Mouse (Mus musculus): ENCODE measurements around the gene Gm14444. TPM values are rescaled to one million over a fixed set of nuclear protein-coding genes. Genes with fewer than 3 reads are reported as not detected.
"Not testable (repeated sequence)": the region's sequence is repeated elsewhere in the genome, so short reads cannot be mapped to it uniquely, and the experiment has no call there.

Gm14444 gene
- polyA plus RNA-seq (2012; ENCODE audit: insufficient read depth, insufficient read length, missing spikeins), result 1.4 and 1.9 TPM in 2 replicates

DNA sequence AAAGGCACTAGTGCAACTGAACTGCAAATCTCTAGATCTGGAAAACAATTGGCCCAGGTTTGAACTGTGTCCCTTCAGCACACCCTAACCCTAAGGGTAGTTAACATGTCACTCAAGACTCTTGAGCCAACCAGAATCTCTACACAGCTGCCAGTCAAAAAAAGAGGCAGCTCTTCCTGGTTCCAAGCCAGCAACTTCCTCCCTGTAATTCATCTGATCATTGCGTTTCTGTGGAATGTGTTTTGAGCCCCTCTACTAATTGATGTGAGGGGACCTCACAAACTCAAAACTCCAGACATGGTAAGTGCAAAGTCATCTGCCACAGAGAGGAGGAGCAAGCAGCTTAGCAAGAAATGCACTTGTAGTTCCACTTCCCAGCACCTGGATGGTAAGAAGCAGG is at the start of gene Gm14444:
TSS of gene Gm14444 (plus strand) at position 220 of the 400 bp plus-strand sequence.
- H3K4me1 ChIP-seq (ENCODE audit: control insufficient read depth, insufficient read depth, insufficient read length, low read length); H3K4me3 ChIP-seq (ENCODE audit: insufficient read depth, low read depth, low read length); H3K27ac ChIP-seq (replicated peaks; ENCODE audit: low read depth, low read length): not testable (repeated sequence)

DNA sequence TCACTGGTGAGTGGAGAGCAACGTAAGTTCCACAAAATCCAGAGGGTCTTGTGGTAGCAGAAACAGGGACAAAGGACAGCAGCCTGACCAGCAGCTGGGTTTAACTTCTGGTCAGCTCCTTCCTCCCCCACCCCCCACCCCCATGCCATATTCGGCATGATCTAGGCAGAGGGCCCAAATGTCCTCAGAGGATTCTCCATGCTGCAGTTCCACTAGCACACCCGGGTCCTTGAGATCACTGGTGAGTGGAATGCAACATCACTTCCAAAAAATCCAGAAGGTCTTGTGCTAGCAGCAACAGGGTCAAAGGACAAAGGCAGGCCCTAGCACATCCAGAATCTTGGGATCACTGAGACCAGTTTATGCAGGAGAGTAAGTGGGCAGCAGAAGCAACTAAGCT is 44.6 kb upstream of the Gm14444 start:
- H3K4me3 ChIP-seq (ENCODE audit: insufficient read depth, low read depth, low read length); H3K4me1 ChIP-seq (ENCODE audit: control insufficient read depth, insufficient read depth, insufficient read length, low read length); H3K27ac ChIP-seq (replicated peaks; ENCODE audit: low read depth, low read length): not testable (repeated sequence)

DNA sequence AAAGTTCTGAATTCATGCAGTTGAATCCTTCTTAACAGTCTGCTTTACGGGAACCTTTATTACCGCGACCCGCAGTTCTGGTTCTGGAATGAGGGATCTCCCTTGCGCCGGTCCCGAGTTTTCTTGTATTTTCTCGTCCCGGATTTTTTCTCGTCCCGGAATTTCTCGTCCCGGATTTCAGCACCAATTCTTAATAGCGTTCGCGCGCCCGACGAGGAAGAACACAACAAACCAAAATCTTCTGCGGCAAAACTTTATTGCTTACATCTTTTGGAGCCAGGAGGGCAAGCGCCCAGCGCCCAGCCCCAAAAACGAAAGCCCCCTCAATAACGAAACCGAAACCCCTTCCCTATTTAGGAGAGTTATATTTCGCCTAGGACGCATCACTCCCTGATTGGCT is 34.2 kb downstream of the Gm14444 start:
- H3K4me3 ChIP-seq (ENCODE audit: insufficient read depth, low read depth, low read length); H3K27ac ChIP-seq (replicated peaks; ENCODE audit: low read depth, low read length); H3K4me1 ChIP-seq (ENCODE audit: control insufficient read depth, insufficient read depth, insufficient read length, low read length): not testable (repeated sequence)

DNA sequence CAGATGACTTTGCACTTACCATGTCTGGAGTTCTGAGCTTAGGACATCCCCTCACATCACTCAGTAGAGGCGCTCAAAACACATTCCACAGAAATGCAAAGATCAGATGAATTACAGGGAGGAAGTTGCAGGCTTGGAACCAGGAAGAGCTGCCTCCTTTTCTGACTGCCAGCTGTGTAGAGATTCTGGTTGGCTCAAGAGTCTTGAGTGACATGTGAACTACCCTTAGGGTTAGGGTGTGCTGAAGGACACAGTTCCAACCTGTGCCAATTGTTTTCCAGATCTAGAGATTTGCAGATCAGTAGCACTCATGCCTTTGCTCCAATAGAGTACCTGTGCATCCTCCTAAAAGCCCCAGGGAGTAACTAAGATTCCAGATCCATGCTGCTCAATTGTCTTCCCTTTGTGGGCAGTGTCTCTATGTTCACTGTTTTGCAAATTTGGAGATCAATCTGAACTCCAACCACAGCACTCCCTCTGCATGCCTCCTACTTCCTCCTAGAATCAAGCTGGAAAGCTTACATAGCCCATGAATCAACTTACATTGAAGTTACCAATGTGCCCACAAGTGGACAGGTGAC is 57.7 kb downstream of the Gm14444 start, which contains the start of gene Gm14393:
TSS of gene Gm14393 (minus strand) at position 101 of the 581 bp plus-strand sequence.
- not testable (repeated sequence) for H3K4me3 ChIP-seq (ENCODE audit: insufficient read depth, low read depth, low read length); H3K4me1 ChIP-seq (ENCODE audit: control insufficient read depth, insufficient read depth, insufficient read length, low read length); H3K27ac ChIP-seq (replicated peaks; ENCODE audit: low read depth, low read length)

Other genes with a start within 250 kb of the Gm14444 start
- gene Edn3, start 249.6 kb upstream of the Gm14444 start, polyA plus RNA-seq (2012; ENCODE audit: insufficient read depth, insufficient read length, missing spikeins), result not detected in 2 replicates
- not detected in 2 replicates for gene Gm14393, start 57.5 kb downstream of the Gm14444 start, polyA plus RNA-seq (2012; ENCODE audit: insufficient read depth, insufficient read length, missing spikeins)
- gene Gm14399, start 131.8 kb downstream of the Gm14444 start, polyA plus RNA-seq (2012; ENCODE audit: insufficient read depth, insufficient read length, missing spikeins), result 21.5 and 28.4 TPM in 2 replicates
- 0.54 and 1.1 TPM in 2 replicates for gene Gm14443, start 165.6 kb downstream of the Gm14444 start, polyA plus RNA-seq (2012; ENCODE audit: insufficient read depth, insufficient read length, missing spikeins)
- 3.7 and 8.2 TPM in 2 replicates for gene Gm14391, start 196.7 kb downstream of the Gm14444 start, polyA plus RNA-seq (2012; ENCODE audit: insufficient read depth, insufficient read length, missing spikeins)

Measured in brown adipose tissue, adult 24 weeks (tissue).